Mouse (Mus musculus): ENCODE results near the gene Heyl.

GRCm38 (mm10) chr4:123184816-123185215, 48.5 kb upstream of the Heyl start:
- TF ChIP-seq TCF12 (IDR thresholded peaks at IDR 0.05; ENCODE audit: low read depth, low read length): no peak
- TF ChIP-seq CTCF (IDR thresholded peaks at IDR 0.05 in 2 of 3, conservative IDR thresholded peaks at IDR 0.05 in 1 of 3; ENCODE audit: control insufficient read depth in 1 of 3, insufficient read depth in 1 of 3, low read depth in 2 of 3, low read length in 3 of 3, poor library complexity in 1 of 3, severe bottlenecking in 1 of 3): no peak
- no peak for TF ChIP-seq POLR2A (IDR thresholded peaks at IDR 0.05; ENCODE audit: control insufficient read depth in 1 of 2, insufficient read depth in 1 of 2, low read depth in 1 of 2, low read length in 2 of 2, poor library complexity in 1 of 2)

Data from MEL (cell line).